Mouse (Mus musculus) stomach, embryonic 14.5 days (tissue): Measurements from ENCODE around the gene Slc44a3. TPM values are rescaled to one million over a fixed set of nuclear protein-coding genes. Genes with fewer than 3 reads are reported as not detected.

ENCODE experiments used
- ATAC-seq: fragments of 200-750 bp; cut with Nextera tagmentation; 2 replicates; pipeline ENCODE4 v1.8.0; 2017; ENCODE audit warnings: low read depth, moderate TSS enrichment; ENCODE audit not compliant: insufficient number of reproducible peaks, insufficient read depth, low FRiP score
- H3K27ac ChIP-seq: fragments of 300-500 bp; sonication (generic); 2 replicates; pipeline ENCODE4 v1.5.1; 2014; ENCODE audit warnings: mild to moderate bottlenecking, low read length, moderate library complexity, mixed read lengths
- H3K27me3 ChIP-seq: fragments of 300-500 bp; sonication (generic); 2 replicates; pipeline ENCODE4 v1.6.1; 2014; ENCODE audit warnings: low read length, control low read depth, mixed read lengths; ENCODE audit not compliant: control insufficient read depth, insufficient read depth
- H3K36me3 ChIP-seq: fragments of 300-500 bp; sonication (generic); 2 replicates; pipeline ENCODE4 v1.6.1; 2014; ENCODE audit warnings: mild to moderate bottlenecking, control low read depth, low read length, moderate library complexity, mixed read lengths; ENCODE audit not compliant: control insufficient read depth, insufficient read depth
- H3K4me1 ChIP-seq: fragments of 300-500 bp; sonication (generic); 2 replicates; pipeline ENCODE4 v1.6.1; 2014; ENCODE audit warnings: low read length, control low read depth, mixed read lengths; ENCODE audit not compliant: control insufficient read depth, insufficient read depth
- H3K4me2 ChIP-seq: fragments of 300-500 bp; sonication (generic); replicated peaks from 2 replicates; pipeline ENCODE4 v1.6.1; 2014; ENCODE audit warnings: low read depth, low read length, control low read depth
- H3K4me3 ChIP-seq: fragments of 300-500 bp; sonication (generic); 2 replicates; pipeline ENCODE4 v1.5.1; 2014; ENCODE audit warnings: low read depth, low read length, control low read depth
- H3K9ac ChIP-seq: fragments of 300-500 bp; sonication (generic); replicated peaks from 2 replicates; pipeline ENCODE4 v1.6.1; 2014; ENCODE audit warnings: low read depth, mild to moderate bottlenecking, control low read depth, low read length, moderate library complexity, mixed read lengths
- H3K9me3 ChIP-seq: fragments of 300-500 bp; sonication (generic); 2 replicates; pipeline ENCODE4 v1.6.1; 2016; ENCODE audit warnings: low read depth, low read length, control low read depth; ENCODE audit not compliant: control insufficient read depth
- WGBS: fragments of 180-500 bp; shearing (Covaris S2); extraction: QIAGEN DNeasy Blood & Tissue Kit; methylation state at CpG from one replicate; pipeline ENCODE4 v1.1.7; 2014; 5-methylcytosine and 5-hydroxymethylcytosine counted together
- polyA plus RNA-seq: library from polyadenylated mRNA; unstranded; fragments of >200 nt; fragmentation: Nextera tagmentation; extraction: Ambion mirVana; gene quantifications from 2 replicates; pipeline ENCODE4 v1.2.1, GENCODE M21; 2014

Slc44a3 gene
- polyA plus RNA-seq, 1 experiment from 2014 or later = 29.9 TPM

DNA sequence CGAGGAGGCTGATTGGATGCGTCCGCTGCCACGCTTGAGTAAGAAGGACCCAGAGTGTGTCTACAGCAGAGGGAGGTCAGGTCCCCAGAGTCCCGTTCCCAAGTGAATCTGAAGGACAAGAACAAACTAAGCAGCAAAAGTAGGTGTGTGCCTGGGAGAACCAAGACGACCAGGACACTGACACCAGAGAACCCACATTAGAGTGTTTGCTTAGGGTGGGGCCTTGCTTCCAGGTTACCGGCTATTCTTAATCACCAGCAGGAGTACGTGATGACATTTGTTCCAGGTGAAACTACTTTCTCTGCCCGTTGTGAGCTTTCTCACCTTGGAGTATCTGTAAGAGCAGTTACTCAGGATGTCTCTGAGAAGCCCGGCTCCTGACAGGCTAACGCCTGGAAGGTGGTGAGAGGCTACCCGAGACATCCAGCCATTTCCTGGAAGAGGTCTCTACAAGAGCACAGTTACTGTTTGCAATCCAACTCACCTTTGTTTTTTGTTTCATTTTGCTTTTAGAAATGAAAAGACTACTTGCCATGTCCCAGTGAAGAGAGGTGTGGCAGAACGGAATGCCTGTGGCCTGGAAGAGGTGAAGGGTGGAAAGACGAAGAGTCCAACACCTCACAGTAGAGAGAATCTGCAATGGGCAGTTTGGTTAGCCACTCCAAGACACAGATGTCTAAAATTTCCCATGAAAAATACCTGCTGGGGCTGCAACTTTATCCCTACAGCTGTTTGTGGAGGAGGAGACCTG is 28.1 kb upstream of the Slc44a3 start:
- no peak overlapping the region for H3K9ac ChIP-seq
- H3K27ac ChIP-seq = no peak overlapping the region
- no peaks in the 10 kb centered on the region for H3K9me3 ChIP-seq
- H3K4me3 ChIP-seq = no peak overlapping the region
- H3K4me2 ChIP-seq = no peak overlapping the region
- WGBS = 75% methylated on average over 14 of the region's 14 CpGs
- no peaks in the 10 kb centered on the region for H3K27me3 ChIP-seq
- ATAC-seq = peak; percentile 64; the same call in 1 of the 2 replicates
- 0 out of 2 replicates have a peak, but pooled peaks cover 4% of the 10 kb centered on the region for H3K4me1 ChIP-seq
- H3K36me3 ChIP-seq = no peaks in the 10 kb centered on the region

GRCm38 (mm10) chr3:121559406-121560114 is 27.4 kb upstream of the Slc44a3 start:
- H3K27ac ChIP-seq = no peak overlapping the region
- no peaks in the 10 kb centered on the region for H3K36me3 ChIP-seq
- no peaks in the 10 kb centered on the region for H3K9me3 ChIP-seq
- no peaks in the 10 kb centered on the region for H3K27me3 ChIP-seq
- WGBS = 76% methylated on average over 15 of the region's 15 CpGs
- H3K9ac ChIP-seq = no peak overlapping the region
- no peak for ATAC-seq
- no peak overlapping the region for H3K4me3 ChIP-seq
- 0 out of 2 replicates have a peak, but pooled peaks cover 4% of the 10 kb centered on the region for H3K4me1 ChIP-seq
- H3K4me2 ChIP-seq = no peak overlapping the region

- 89% methylated on average over 8 of the region's 8 CpGs for WGBS
- no peak overlapping the region for H3K9ac ChIP-seq
- H3K27me3 ChIP-seq = no peaks in the 10 kb centered on the region
- H3K4me1 ChIP-seq = 0 out of 2 replicates have a peak, but pooled peaks cover 7% of the 10 kb centered on the region
- H3K27ac ChIP-seq = no peak overlapping the region
- no peak overlapping the region for H3K4me2 ChIP-seq
- no peaks in the 10 kb centered on the region for H3K36me3 ChIP-seq
- ATAC-seq = no peak
- no peaks in the 10 kb centered on the region for H3K9me3 ChIP-seq
- no peak overlapping the region for H3K4me3 ChIP-seq
Observed at GRCm38 (mm10) chr3:121558861-121559260, 26.7 kb upstream of the Slc44a3 start.

DNA sequence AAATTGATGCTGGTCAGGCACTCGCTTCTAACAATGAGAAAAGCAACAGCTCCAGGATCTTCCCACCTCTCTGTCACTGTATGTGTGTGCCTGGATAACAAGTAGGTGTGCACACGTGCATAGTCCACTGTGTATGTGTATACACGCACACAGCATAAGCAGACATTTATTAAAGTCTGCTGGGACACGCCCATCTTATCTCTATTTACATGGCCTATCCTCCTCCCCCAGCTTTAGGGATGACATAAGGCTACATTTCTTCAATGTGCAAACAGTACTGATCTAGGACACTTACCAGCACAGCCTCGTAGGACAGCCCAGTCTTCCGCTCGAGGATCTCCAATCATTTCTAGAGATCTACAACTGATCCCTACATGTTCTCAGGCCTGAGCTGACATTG is 24.1 kb upstream of the Slc44a3 start:
- 0 out of 2 replicates have a peak, but pooled peaks have one; percentile 29 for ATAC-seq
- Histone ChIP-seq H3K4me2 (no peak overlapping the region), H3K27me3 (no peaks in the 10 kb centered on the region), H3K4me3 (no peak overlapping the region), H3K9ac (no peak overlapping the region), H3K36me3 (no peaks in the 10 kb centered on the region), H3K9me3 (no peaks in the 10 kb centered on the region), H3K27ac (no peak overlapping the region), H3K4me1 (peaks cover 15% of the 10 kb centered on the region)
- 65% methylated on average over 7 of the region's 7 CpGs for WGBS

GRCm38 (mm10) chr3:121553294-121553693 is 21.1 kb upstream of the Slc44a3 start:
- ATAC-seq = no peak; the same call in 1 of the 2 replicates
- H3K27ac ChIP-seq = peak overlapping the region; percentile 44; the same call in 1 of the 2 replicates
- 45% methylated on average over 14 of the region's 14 CpGs for WGBS
- no peak overlapping the region for H3K4me2 ChIP-seq
- no peak overlapping the region for H3K4me3 ChIP-seq
- no peaks in the 10 kb centered on the region for H3K36me3 ChIP-seq
- peaks cover 11% of the 10 kb centered on the region for H3K4me1 ChIP-seq
- H3K9ac ChIP-seq = no peak overlapping the region; the same call in 1 of the 2 replicates
- H3K9me3 ChIP-seq = no peaks in the 10 kb centered on the region
- no peaks in the 10 kb centered on the region for H3K27me3 ChIP-seq

DNA sequence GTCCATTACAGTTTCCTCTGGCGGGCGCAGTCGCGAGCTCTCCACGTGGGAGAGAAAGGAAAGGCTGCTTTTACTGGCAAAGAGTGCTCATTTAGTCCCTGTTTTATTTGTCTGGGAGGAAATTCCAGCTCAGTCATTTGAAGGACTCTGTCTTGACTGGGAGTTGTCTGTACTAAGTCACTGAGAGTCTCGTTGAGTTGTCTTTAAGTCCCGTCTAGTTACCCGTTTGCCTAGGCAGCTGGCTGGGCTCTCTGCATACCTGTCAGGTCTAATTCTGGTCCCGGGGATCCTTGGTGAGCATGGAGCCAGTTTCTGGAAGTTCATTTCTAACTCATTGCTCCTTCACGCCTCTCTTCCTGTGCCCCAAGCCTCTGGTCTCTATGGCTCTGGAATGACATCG is 20.5 kb upstream of the Slc44a3 start:
- ATAC-seq = no peak
- Histone ChIP-seq H3K27me3 (no peaks in the 10 kb centered on the region), H3K4me1 (peaks cover 11% of the 10 kb centered on the region), H3K4me2 (peak overlapping the region; percentile 11; the same call in 1 of the 2 replicates), H3K9ac (no peak overlapping the region), H3K9me3 (no peaks in the 10 kb centered on the region), H3K4me3 (no peak overlapping the region), H3K36me3 (no peaks in the 10 kb centered on the region), H3K27ac (0 out of 2 replicates have a peak overlapping the region, but pooled peaks have one; percentile 12)
- 49% methylated on average over 11 of the region's 11 CpGs for WGBS

- H3K9ac ChIP-seq = no peak overlapping the region
- H3K4me2 ChIP-seq = no peak overlapping the region
- no peaks in the 10 kb centered on the region for H3K36me3 ChIP-seq
- 8% methylated on average over 1 of the region's 1 CpGs for WGBS
- H3K27me3 ChIP-seq = no peaks in the 10 kb centered on the region
- H3K4me3 ChIP-seq = no peak overlapping the region
- no peaks in the 10 kb centered on the region for H3K9me3 ChIP-seq
- no peak overlapping the region for H3K27ac ChIP-seq
- ATAC-seq = no peak
- peaks cover 11% of the 10 kb centered on the region for H3K4me1 ChIP-seq
Observed at GRCm38 (mm10) chr3:121550370-121550769, 18.2 kb upstream of the Slc44a3 start.

DNA sequence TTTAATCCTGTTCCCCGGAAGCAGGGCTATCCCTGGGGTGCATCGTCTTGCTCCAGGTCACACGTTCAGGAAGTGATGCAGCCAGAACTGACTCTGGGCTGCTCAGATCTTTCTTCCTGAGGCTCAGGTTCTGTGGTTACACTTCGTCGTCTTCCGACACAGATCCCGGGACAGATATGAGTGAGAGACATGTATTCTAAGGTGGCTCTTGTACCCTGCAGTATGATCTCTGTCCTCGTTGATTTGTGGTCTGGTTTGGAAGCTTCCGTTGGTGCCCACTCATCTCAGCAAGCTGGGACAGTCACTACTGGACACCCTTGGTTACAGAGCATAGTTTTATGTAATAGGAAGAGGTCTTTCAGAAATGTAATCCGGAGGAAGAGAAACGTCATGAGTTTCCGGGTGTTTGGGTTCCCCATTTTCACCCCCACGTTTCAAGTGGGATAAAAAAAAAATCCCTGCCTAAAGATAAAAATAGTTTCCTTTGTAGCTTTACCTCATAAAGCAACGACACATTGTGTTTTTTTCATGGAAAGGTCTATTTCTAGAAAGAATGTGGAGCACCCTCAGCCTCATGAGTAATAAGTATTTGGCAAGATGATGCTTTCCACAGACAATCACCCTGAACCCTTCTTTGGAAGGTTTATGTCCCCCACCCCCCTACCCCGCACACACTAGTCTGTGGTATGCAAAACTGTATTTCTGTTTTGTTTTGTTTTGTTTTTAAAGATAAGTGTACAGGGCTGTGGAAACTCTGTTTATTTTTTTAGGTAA is 15.8 kb upstream of the Slc44a3 start:
- Histone ChIP-seq H3K27ac (no peak overlapping the region), H3K9ac (no peak overlapping the region), H3K27me3 (no peaks in the 10 kb centered on the region), H3K36me3 (no peaks in the 10 kb centered on the region), H3K4me1 (peaks cover 3% of the 10 kb centered on the region; the same call in 1 of the 2 replicates), H3K4me3 (no peak overlapping the region), H3K9me3 (no peaks in the 10 kb centered on the region), H3K4me2 (no peak overlapping the region)
- 66% methylated on average over 15 of the region's 15 CpGs for WGBS
- ATAC-seq = no peak
